Comparison of ENCODE assay signal across 17 mouse cellular contexts in the genomic region with DNA sequence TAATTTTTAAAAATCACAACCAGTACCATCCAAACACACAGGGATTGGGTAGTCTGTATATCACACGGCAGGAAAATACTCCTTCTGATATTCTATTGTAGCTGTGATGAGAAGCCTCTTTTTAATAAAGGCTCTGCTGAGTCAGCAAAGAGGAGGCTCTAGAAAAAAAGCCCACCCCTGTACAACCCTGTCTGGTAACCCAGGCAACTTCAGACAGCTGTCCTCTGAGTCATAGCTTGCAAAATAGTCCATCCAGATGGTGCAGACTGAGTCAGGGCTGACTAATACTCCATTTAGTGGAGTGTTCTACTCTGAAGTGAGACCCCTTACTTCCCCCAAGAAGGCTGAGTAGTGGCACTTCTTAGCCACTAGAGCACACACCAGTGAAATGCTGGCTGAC.
"Had no signal": no experiment of that assay in that cellular context is flagged by ENCODE, and none has a peak within 500 bp of the region (broad histone marks: within the 10 kb centered on the region; RNA-seq: fewer than 3 reads in every experiment).

No protein-coding gene starts in this region.

- H3K36me3 ChIP-seq: kidney, embryonic 15.5 days; liver, embryonic 13.5 days; neural tube, embryonic 12.5 days; neural tube, embryonic 15.5 days had no signal

- H3K27me3 ChIP-seq: kidney, embryonic 15.5 days; liver, embryonic 13.5 days; neural tube, embryonic 12.5 days; neural tube, embryonic 15.5 days had no signal

- H3K9me3 ChIP-seq: kidney, embryonic 15.5 days; liver, embryonic 13.5 days; neural tube, embryonic 12.5 days; neural tube, embryonic 15.5 days had no signal

- H3K27ac ChIP-seq: kidney, embryonic 15.5 days; liver, embryonic 13.5 days; neural tube, embryonic 12.5 days; neural tube, embryonic 15.5 days; stomach, postnatal 0 days had no signal

- H3K4me2 ChIP-seq: kidney, embryonic 15.5 days; liver, embryonic 13.5 days; midbrain, embryonic 11.5 days; neural tube, embryonic 12.5 days; neural tube, embryonic 15.5 days had no signal

- H3K4me1 ChIP-seq: kidney, embryonic 15.5 days; liver, embryonic 13.5 days; neural tube, embryonic 12.5 days; neural tube, embryonic 15.5 days had no signal

- H3K9ac ChIP-seq: kidney, embryonic 15.5 days; liver, embryonic 13.5 days; neural tube, embryonic 12.5 days; neural tube, embryonic 15.5 days had no signal

- H3K4me3 ChIP-seq: kidney, embryonic 15.5 days; liver, embryonic 13.5 days; neural tube, embryonic 12.5 days; neural tube, embryonic 15.5 days had no signal

- DNase-seq: kidney, postnatal 10 days; kidney, postnatal 36 days; liver, embryonic 13.5 days; lung, adult 2 months; lung, postnatal 14 days; lung, postnatal 4 days; midbrain, embryonic 14.5 days; right cerebral cortex, adult 18-20 months; right cerebral cortex, postnatal 14 days; right cerebral cortex, postnatal 4 days; thymus, adult 2 months; thymus, postnatal 25 days had no signal
